Mouse (Mus musculus) stomach, postnatal 0 days (tissue): Measurements from ENCODE around the gene Pip5k1a. TPM values are rescaled to one million over a fixed set of nuclear protein-coding genes. Genes with fewer than 3 reads are reported as not detected.
"Not testable (repeated sequence)": the region's sequence is repeated elsewhere in the genome, so short reads cannot be mapped to it uniquely, and the experiment has no call there.

Experiments
- ATAC-seq: fragments of 200-750 bp; cut with Nextera tagmentation; 2 replicates; pipeline ENCODE4 v1.8.0; 2017; ENCODE audit not compliant: low FRiP score, low TSS enrichment
- DNase-seq: peaks from one replicate; pipeline ENCODE4 v3.0.0-alpha.2; 2016; ENCODE audit warnings: low spot score
- H3K27ac ChIP-seq: fragments of 300-500 bp; sonication (generic); replicated peaks from 2 replicates; pipeline ENCODE4 v1.5.1; 2014; ENCODE audit warnings: mild to moderate bottlenecking, control low read depth
- H3K27me3 ChIP-seq: fragments of 300-500 bp; sonication (generic); 2 replicates; pipeline ENCODE4 v1.6.1; 2014; ENCODE audit warnings: low read length; ENCODE audit not compliant: control insufficient read depth, insufficient read depth
- H3K36me3 ChIP-seq: fragments of 300-500 bp; sonication (generic); 2 replicates; pipeline ENCODE4 v1.6.1; 2014; ENCODE audit warnings: low read length, mixed read lengths; ENCODE audit not compliant: control insufficient read depth, insufficient read depth
- H3K4me1 ChIP-seq: fragments of 300-500 bp; sonication (generic); replicated peaks from 2 replicates; pipeline ENCODE4 v1.6.1; 2014; ENCODE audit warnings: antibody characterized with exemption; ENCODE audit not compliant: control insufficient read depth, insufficient read depth
- H3K4me2 ChIP-seq: fragments of 300-500 bp; sonication (generic); replicated peaks from 2 replicates; pipeline ENCODE4 v1.6.1; 2014; ENCODE audit warnings: low read depth, mild to moderate bottlenecking, control low read depth, moderate library complexity
- H3K4me3 ChIP-seq: fragments of 300-500 bp; sonication (generic); 2 replicates; pipeline ENCODE4 v1.5.1; 2014; ENCODE audit warnings: low read depth, low read length, control low read depth
- H3K9ac ChIP-seq: fragments of 300-500 bp; sonication (generic); 2 replicates; pipeline ENCODE4 v1.6.1; 2014; ENCODE audit warnings: mild to moderate bottlenecking, low read length, control low read depth, mixed read lengths
- H3K9me3 ChIP-seq: fragments of 300-500 bp; sonication (generic); 2 replicates; pipeline ENCODE4 v1.6.1; 2016; ENCODE audit warnings: low read length; ENCODE audit not compliant: control insufficient read depth
- CTCF ChIP-seq: IDR thresholded peaks from 2 replicates; pipeline ENCODE4 v1.5.1; 2016; ENCODE audit warnings: antibody characterized with exemption, low read depth, mild to moderate bottlenecking, moderate library complexity
- EP300 ChIP-seq: optimal IDR thresholded peaks from 2 replicates; pipeline ENCODE3; 2016; ENCODE audit warnings: antibody characterized with exemption
- WGBS: fragments of 180-500 bp; shearing (Covaris S2); extraction: QIAGEN DNeasy Blood & Tissue Kit; methylation state at CpG from one replicate; pipeline ENCODE4 v1.1.7; 2014; 5-methylcytosine and 5-hydroxymethylcytosine counted together
- polyA plus RNA-seq: library from polyadenylated mRNA; unstranded; fragments of >200 nt; fragmentation: Nextera tagmentation; extraction: Ambion mirVana; gene quantifications from 2 replicates; pipeline ENCODE4 v1.2.1, GENCODE M21; 2015

Gene Pip5k1a
- polyA plus RNA-seq, 1 experiment from 2014 or later, result 15.7 TPM

DNA sequence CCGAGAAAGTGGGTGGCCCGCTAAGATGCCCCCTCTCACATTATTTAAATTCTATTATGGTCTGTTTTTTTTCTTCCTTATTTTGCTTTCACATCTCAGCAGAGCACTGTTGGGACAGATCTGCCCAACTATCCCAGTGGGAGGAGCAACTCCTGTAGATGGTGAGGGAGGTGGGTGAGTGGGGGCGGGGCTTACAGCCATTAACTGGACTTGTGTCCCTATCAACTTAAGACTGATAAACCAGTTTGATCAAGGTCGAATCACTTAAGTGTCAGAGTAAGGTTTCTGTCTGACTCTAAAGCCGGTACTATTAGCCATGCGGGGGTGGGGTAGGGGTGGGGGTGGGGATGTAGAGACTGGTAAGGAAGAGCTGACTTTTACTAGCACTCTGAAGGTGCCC, 28.3 kb upstream of the Pip5k1a start:
- ATAC-seq, result no peak; the same call in 1 of the 2 replicates
- no peak overlapping the region for H3K9ac ChIP-seq

GRCm38 (mm10) chr3:95134133-95134532, 27.4 kb upstream of the Pip5k1a start:
- not testable (repeated sequence) for H3K36me3 ChIP-seq, H3K4me3 ChIP-seq, H3K4me2 ChIP-seq, DNase-seq, H3K4me1 ChIP-seq, H3K9ac ChIP-seq, H3K27ac ChIP-seq, H3K27me3 ChIP-seq, H3K9me3 ChIP-seq
- WGBS, result no CpG with 5 or more reads among the region's 12 CpGs
- ATAC-seq, result peak; percentile 54

More for the DNA sequence above, 28.3 kb upstream of the Pip5k1a start:
- Histone ChIP-seq H3K4me3 (peak overlapping the region; percentile 29), H3K27me3 (no peaks in the 10 kb centered on the region), H3K27ac (0 out of 2 replicates have a peak overlapping the region, but pooled peaks have one; percentile 13), H3K36me3 (peaks cover 7% of the 10 kb centered on the region; the same call in 1 of the 2 replicates), H3K4me1 (peaks cover 4% of the 10 kb centered on the region), H3K9me3 (no peaks in the 10 kb centered on the region), H3K4me2 (peak overlapping the region; percentile 54)
- TF ChIP-seq CTCF, result no peak
- TF ChIP-seq EP300, result no peak
- peak; percentile 63 for DNase-seq
- 8% methylated on average over 6 of the region's 6 CpGs for WGBS

- Histone ChIP-seq H3K9me3 (no peaks in the 10 kb centered on the region), H3K27ac (peak within 1 kb of the TSS; percentile 74), H3K4me1 (peaks cover 4% of the 10 kb centered on the region), H3K4me3 (peak within 1 kb of the TSS; percentile 64), H3K9ac (peak within 1 kb of the TSS; percentile 76), H3K27me3 (no peaks in the 10 kb centered on the region), H3K4me2 (peak within 1 kb of the TSS; percentile 81), H3K36me3 (peaks cover 2% of the 10 kb centered on the region; the same call in 1 of the 2 replicates)
- ATAC-seq, result peak; percentile 95
- peak; percentile 93 for DNase-seq
- no peak for TF ChIP-seq EP300
- TF ChIP-seq CTCF, result peak; percentile 39; the same call in 1 of the 2 replicates
- under 1% methylated on average over 20 of the region's 20 CpGs for WGBS
These were observed 27.0 kb upstream of the Pip5k1a start, which contains the start of the genes Scnm1 and Lysmd1 for GRCm38 (mm10) chr3:95133680-95134101. Scnm1 (minus strand) TSS chr3:95134011. Lysmd1 (plus strand) TSS chr3:95134088.

DNA sequence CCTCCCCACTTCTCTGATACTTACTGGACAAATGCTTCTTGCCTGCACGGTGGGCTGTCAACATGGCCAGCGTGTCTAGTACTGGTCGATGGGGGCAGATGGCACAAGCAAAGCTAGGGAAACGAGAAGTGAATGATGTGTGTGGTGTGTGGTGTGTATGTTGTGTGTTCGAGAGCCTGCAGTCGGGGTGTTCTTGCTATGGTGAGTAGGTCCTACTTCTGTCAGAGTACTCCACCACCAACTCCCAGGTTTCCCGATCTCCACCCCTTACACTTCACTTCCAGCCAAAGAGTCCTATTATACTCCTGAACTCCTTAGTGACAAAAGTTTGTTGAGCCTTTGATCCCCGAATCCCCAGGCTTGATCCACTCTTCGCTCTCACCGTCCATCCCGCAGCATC, 26.4 kb upstream of the Pip5k1a start:
- Histone ChIP-seq H3K4me2 (peak overlapping the region; percentile 81), H3K9ac (peak overlapping the region; percentile 76), H3K4me1 (peaks cover 4% of the 10 kb centered on the region), H3K36me3 (peaks cover 2% of the 10 kb centered on the region; the same call in 1 of the 2 replicates), H3K27ac (peak overlapping the region; percentile 74), H3K4me3 (peak overlapping the region; percentile 64), H3K9me3 (no peaks in the 10 kb centered on the region), H3K27me3 (no peaks in the 10 kb centered on the region)
- 52% methylated on average over 11 of the region's 11 CpGs for WGBS
- no peak for DNase-seq
- TF ChIP-seq CTCF (no peak), EP300 (no peak)
- no peak; the same call in none of the 2 replicates for ATAC-seq

DNA sequence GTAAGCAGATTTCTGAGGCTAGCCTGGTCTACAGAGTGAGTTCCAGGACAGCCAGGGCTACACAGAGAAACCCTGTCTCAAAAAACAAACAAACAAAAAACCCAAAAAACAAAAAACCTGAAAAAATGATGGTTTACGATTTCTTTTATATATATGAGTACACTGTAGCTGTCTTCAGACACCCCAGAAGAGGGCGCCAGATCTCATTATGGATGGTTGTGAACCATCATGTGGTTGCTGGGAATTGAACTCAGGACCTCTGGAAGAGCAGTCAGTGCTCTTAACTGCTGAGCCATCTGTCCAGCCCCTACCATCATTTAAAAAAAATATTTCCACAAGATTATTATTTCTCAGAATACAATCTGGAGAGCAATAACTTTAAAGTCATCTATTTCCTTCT, 25.7 kb upstream of the Pip5k1a start:
- H3K4me2 ChIP-seq, ATAC-seq, H3K27me3 ChIP-seq, H3K4me3 ChIP-seq, H3K9me3 ChIP-seq, H3K27ac ChIP-seq, DNase-seq, H3K4me1 ChIP-seq, H3K9ac ChIP-seq, H3K36me3 ChIP-seq: not testable (repeated sequence)
- TF ChIP-seq CTCF, result peak; percentile 50
- WGBS, result 88% methylated on average over 2 of the region's 2 CpGs

GRCm38 (mm10) chr3:95130081-95130480, 23.4 kb upstream of the Pip5k1a start:
- peaks cover 2% of the 10 kb centered on the region; the same call in 1 of the 2 replicates for H3K36me3 ChIP-seq
- DNase-seq (no peak), ATAC-seq (no peak)
- 66% methylated on average over 5 of the region's 5 CpGs for WGBS
- no peaks in the 10 kb centered on the region for H3K9me3 ChIP-seq
- no peak overlapping the region for H3K4me3 ChIP-seq
- H3K4me1 ChIP-seq, result peaks cover 4% of the 10 kb centered on the region
- H3K27me3 ChIP-seq, result no peaks in the 10 kb centered on the region
- no peak overlapping the region for H3K4me2 ChIP-seq
- H3K9ac ChIP-seq, result no peak overlapping the region
- TF ChIP-seq CTCF (no peak), EP300 (no peak)
- H3K27ac ChIP-seq, result 0 out of 2 replicates have a peak overlapping the region, but pooled peaks have one; percentile 8
